Mouse (Mus musculus) cerebellum, adult 2 months (tissue): ENCODE measurements around the gene Gpr161. TPM values are rescaled to one million over a fixed set of nuclear protein-coding genes. Genes with fewer than 3 reads are reported as not detected.

ENCODE experiments used
- DNase-seq, 2 experiments: peaks; one replicate each; pipeline ENCODE4 v3.0.0; 2021
- H3K27ac ChIP-seq: fragments of 200-500 bp; 2 replicates; pipeline ENCODE4 v1.5.1; 2012; ENCODE audit warnings: low read length, control low read depth, inconsistent platforms; ENCODE audit not compliant: insufficient read depth
- H3K27me3 ChIP-seq: fragments of 200-500 bp; 2 replicates; pipeline ENCODE4 v1.6.1; 2012; ENCODE audit warnings: inconsistent platforms, mild to moderate bottlenecking, low read length, moderate library complexity; ENCODE audit not compliant: control insufficient read depth, insufficient read depth
- H3K4me1 ChIP-seq: fragments of 200-500 bp; 2 replicates; pipeline ENCODE4 v1.6.1; 2011; ENCODE audit warnings: low read length; ENCODE audit not compliant: control insufficient read depth, insufficient read depth
- H3K4me3 ChIP-seq: fragments of 200-500 bp; replicated peaks from 2 replicates; pipeline ENCODE3; 2011; ENCODE audit warnings: mild to moderate bottlenecking, low read depth, low read length, control low read depth; ENCODE audit not compliant: insufficient read depth
- CTCF ChIP-seq: fragments of 200-500 bp; IDR thresholded peaks from 2 replicates; pipeline ENCODE4 v1.5.1; 2011; ENCODE audit warnings: low read depth, mild to moderate bottlenecking, control low read depth, low read length, moderate library complexity, borderline replicate concordance; ENCODE audit not compliant: insufficient read depth
- POLR2A ChIP-seq: fragments of 200-500 bp; IDR thresholded peaks from 2 replicates; pipeline ENCODE4 v1.6.1; 2011; ENCODE audit warnings: low read length, control low read depth, borderline replicate concordance; ENCODE audit not compliant: insufficient read depth
- WGBS: fragments of 180-500 bp; shearing (Covaris S2); methylation state at CpG from one replicate; pipeline ENCODE4 v1.1.7; 2018; 5-methylcytosine and 5-hydroxymethylcytosine counted together
- polyA plus RNA-seq: library from polyadenylated mRNA; depleted of rRNA; stranded (reverse); fragments of >200 nt; gene quantifications from 2 replicates; pipeline ENCODE4 v1.2.3, GENCODE M21; 2012

Gpr161 gene
- polyA plus RNA-seq, 1 experiment: 3.8 TPM

GRCm38 (mm10) chr1:165281351-165282221 is 14.0 kb upstream of the Gpr161 start:
- H3K27ac ChIP-seq: no peak overlapping the region
- 2% methylated on average over 62 of the region's 71 CpGs for WGBS

GRCm38 (mm10) chr1:165282222-165282966 is 13.2 kb upstream of the Gpr161 start:
- no peak for TF ChIP-seq CTCF
- TF ChIP-seq POLR2A: no peak
- DNase-seq: peak in 1 of 2 experiments; percentile 21
- Histone ChIP-seq H3K4me1 (no peaks in the 10 kb centered on the region), H3K27ac (no peak overlapping the region), H3K4me3 (peak overlapping the region; percentile 35), H3K27me3 (no peaks in the 10 kb centered on the region)
- WGBS: 2% methylated on average over 35 of the region's 35 CpGs

More at GRCm38 (mm10) chr1:165281351-165282221, 14.0 kb upstream of the Gpr161 start:
- no peaks in the 10 kb centered on the region for H3K4me1 ChIP-seq
- peak overlapping the region; percentile 35 for H3K4me3 ChIP-seq
- H3K27me3 ChIP-seq: no peaks in the 10 kb centered on the region
- DNase-seq: peak; percentile 24 to 34
- TF ChIP-seq CTCF (no peak), POLR2A (no peak)

GRCm38 (mm10) chr1:165282967-165283345 is 12.6 kb upstream of the Gpr161 start:
- no peak overlapping the region for H3K27ac ChIP-seq
- WGBS: 23% methylated on average over 7 of the region's 7 CpGs
- no peaks in the 10 kb centered on the region for H3K4me1 ChIP-seq

GRCm38 (mm10) chr1:165284096-165284495 is 11.5 kb upstream of the Gpr161 start:
- 67% methylated on average over 7 of the region's 7 CpGs for WGBS
- Histone ChIP-seq H3K4me1 (no peaks in the 10 kb centered on the region), H3K27ac (no peak overlapping the region), H3K4me3 (no peak overlapping the region), H3K27me3 (no peaks in the 10 kb centered on the region)
- TF ChIP-seq POLR2A (no peak), CTCF (no peak)
- no peak for DNase-seq

More at GRCm38 (mm10) chr1:165282967-165283345, 12.6 kb upstream of the Gpr161 start:
- TF ChIP-seq POLR2A: no peak
- TF ChIP-seq CTCF: no peak
- Histone ChIP-seq H3K4me3 (no peak overlapping the region), H3K27me3 (no peaks in the 10 kb centered on the region)
- no peak for DNase-seq

GRCm38 (mm10) chr1:165288165-165288564 is 7.4 kb upstream of the Gpr161 start:
- no peak overlapping the region for H3K27ac ChIP-seq
- WGBS: 89% methylated on average over 9 of the region's 9 CpGs
- DNase-seq: no peak
- no peaks in the 10 kb centered on the region for H3K27me3 ChIP-seq
- H3K4me3 ChIP-seq: no peak overlapping the region
- TF ChIP-seq POLR2A (no peak), CTCF (no peak)
- no peaks in the 10 kb centered on the region for H3K4me1 ChIP-seq

GRCm38 (mm10) chr1:165289831-165290230 is 5.8 kb upstream of the Gpr161 start:
- no peak for DNase-seq
- 90% methylated on average over 4 of the region's 4 CpGs for WGBS
- H3K27ac ChIP-seq: no peak overlapping the region
- no peaks in the 10 kb centered on the region for H3K4me1 ChIP-seq
- H3K27me3 ChIP-seq: no peaks in the 10 kb centered on the region
- 0 out of 2 replicates have a peak, but pooled peaks have one; percentile 8 for TF ChIP-seq CTCF
- TF ChIP-seq POLR2A: no peak
- no peak overlapping the region for H3K4me3 ChIP-seq

GRCm38 (mm10) chr1:165291606-165292005 is 4.0 kb upstream of the Gpr161 start:
- Histone ChIP-seq H3K4me3 (no peak overlapping the region), H3K4me1 (no peaks in the 10 kb centered on the region), H3K27me3 (no peaks in the 10 kb centered on the region), H3K27ac (no peak overlapping the region)
- TF ChIP-seq CTCF (no peak), POLR2A (no peak)
- DNase-seq: no peak
- whole genome bisulfite sequencing: 91% methylated on average over 6 of the region's 6 CpGs
